Mouse (Mus musculus) midbrain, embryonic 13.5 days (tissue): ENCODE data around the gene H2al1m. TPM values are rescaled to one million over a fixed set of nuclear protein-coding genes. Genes with fewer than 3 reads are reported as not detected.
"Not testable (repeated sequence)": the region's sequence is repeated elsewhere in the genome, so short reads cannot be mapped to it uniquely, and the experiment has no call there.

Source experiments
- ATAC-seq: fragments of 200-750 bp; cut with Nextera tagmentation; 2 replicates; pipeline ENCODE4 v1.8.0; 2017; ENCODE audit warnings: mild to moderate bottlenecking, moderate TSS enrichment, moderate library complexity
- H3K27ac ChIP-seq: fragments of 300-500 bp; sonication (generic); 2 replicates; pipeline ENCODE4 v1.5.1; 2015; ENCODE audit warnings: inconsistent platforms, mild to moderate bottlenecking, moderate library complexity
- H3K27me3 ChIP-seq: fragments of 300-500 bp; sonication (generic); 2 replicates; pipeline ENCODE4 v1.6.1; 2015; ENCODE audit warnings: mild to moderate bottlenecking, inconsistent platforms
- H3K36me3 ChIP-seq: fragments of 300-500 bp; sonication (generic); 2 replicates; pipeline ENCODE4 v1.6.1; 2015; ENCODE audit warnings: mild to moderate bottlenecking, inconsistent platforms
- H3K4me1 ChIP-seq: fragments of 300-500 bp; sonication (generic); replicated peaks from 2 replicates; pipeline ENCODE4 v1.6.1; 2015; ENCODE audit warnings: inconsistent platforms
- H3K4me2 ChIP-seq: fragments of 300-500 bp; sonication (generic); replicated peaks from 2 replicates; pipeline ENCODE4 v1.6.1; 2015; ENCODE audit warnings: moderate library complexity, mild to moderate bottlenecking, inconsistent platforms
- H3K4me3 ChIP-seq: fragments of 300-500 bp; sonication (generic); replicated peaks from 2 replicates; pipeline ENCODE4 v1.5.1; 2015; ENCODE audit warnings: mild to moderate bottlenecking, inconsistent platforms
- H3K9ac ChIP-seq: fragments of 300-500 bp; sonication (generic); replicated peaks from 2 replicates; pipeline ENCODE4 v1.6.1; 2015; ENCODE audit warnings: mild to moderate bottlenecking, inconsistent platforms
- H3K9me3 ChIP-seq: fragments of 300-500 bp; sonication (generic); 2 replicates; pipeline ENCODE4 v1.6.1; 2016; ENCODE audit warnings: mild to moderate bottlenecking, inconsistent platforms
- WGBS: fragments of 180-500 bp; shearing (Covaris S2); methylation state at CpG from one replicate; pipeline ENCODE4 v1.1.7; 2015; 5-methylcytosine and 5-hydroxymethylcytosine counted together
- polyA plus RNA-seq: library from polyadenylated mRNA; unstranded; fragments of >200 nt; fragmentation: Nextera tagmentation; extraction: Ambion mirVana; gene quantifications from 2 replicates; pipeline ENCODE4 v1.2.1, GENCODE M21; 2015

The H2al1m gene
- polyA plus RNA-seq, 1 experiment from 2014 or later = not detected

- Histone ChIP-seq H3K9ac (peak within 1 kb of the TSS; percentile 68), H3K36me3 (no peaks in the 10 kb centered on the region), H3K27ac (peak within 1 kb of the TSS; percentile 47; the same call in 1 of the 2 replicates), H3K4me2 (peak within 1 kb of the TSS; percentile 54), H3K4me3 (peak within 1 kb of the TSS; percentile 56), H3K4me1 (no peaks in the 10 kb centered on the region), H3K9me3 (no peaks in the 10 kb centered on the region), H3K27me3 (no peaks in the 10 kb centered on the region)
- ATAC-seq = peak; percentile 91
- 15% methylated on average over 80 of the region's 94 CpGs for WGBS
Observed at GRCm38 (mm10) chrX:9272460-9273361, 10.9 kb upstream of the H2al1m start, which contains the start of gene Xk. Gene Xk, plus strand, starts transcription at chrX:9272756.

GRCm38 (mm10) chrX:9273377-9274002 lies 10.1 kb upstream of the H2al1m start:
- Histone ChIP-seq H3K27ac (no peak overlapping the region), H3K9me3 (no peaks in the 10 kb centered on the region), H3K36me3 (no peaks in the 10 kb centered on the region), H3K4me1 (no peaks in the 10 kb centered on the region), H3K4me3 (peak overlapping the region; percentile 56), H3K4me2 (peak overlapping the region; percentile 54), H3K27me3 (no peaks in the 10 kb centered on the region), H3K9ac (no peak overlapping the region)
- 56% methylated on average over 12 of the region's 12 CpGs for WGBS
- no peak for ATAC-seq

- no peak overlapping the region for H3K4me3 ChIP-seq
- H3K27me3 ChIP-seq = no peaks in the 10 kb centered on the region
- no peak for ATAC-seq
- no peak overlapping the region for H3K4me2 ChIP-seq
- H3K9me3 ChIP-seq = no peaks in the 10 kb centered on the region
- no peak overlapping the region for H3K27ac ChIP-seq
- no peak overlapping the region for H3K9ac ChIP-seq
- H3K36me3 ChIP-seq = no peaks in the 10 kb centered on the region
- 82% methylated on average over 8 of the region's 8 CpGs for WGBS
- no peaks in the 10 kb centered on the region for H3K4me1 ChIP-seq
Observed at GRCm38 (mm10) chrX:9274321-9274720, 9.2 kb upstream of the H2al1m start.

- 94% methylated on average over 4 of the region's 4 CpGs for WGBS
- not testable (repeated sequence) for H3K27ac ChIP-seq, H3K4me1 ChIP-seq, H3K4me2 ChIP-seq, H3K9ac ChIP-seq, H3K4me3 ChIP-seq, H3K36me3 ChIP-seq, ATAC-seq, H3K9me3 ChIP-seq, H3K27me3 ChIP-seq
Observed at GRCm38 (mm10) chrX:9293140-9293829, 9.7 kb downstream of the H2al1m start.

GRCm38 (mm10) chrX:9298413-9298864 lies 14.9 kb downstream of the H2al1m start:
- Histone ChIP-seq H3K36me3 (no peaks in the 10 kb centered on the region), H3K9ac (no peak overlapping the region), H3K27me3 (no peaks in the 10 kb centered on the region), H3K27ac (no peak overlapping the region), H3K9me3 (no peaks in the 10 kb centered on the region), H3K4me3 (no peak overlapping the region), H3K4me2 (no peak overlapping the region), H3K4me1 (no peaks in the 10 kb centered on the region)
- no peak for ATAC-seq
- 87% methylated on average over 5 of the region's 5 CpGs for WGBS

- no peak for ATAC-seq
- H3K4me1 ChIP-seq = no peaks in the 10 kb centered on the region
- H3K4me2 ChIP-seq = no peak overlapping the region
- H3K36me3 ChIP-seq = no peaks in the 10 kb centered on the region
- no peak overlapping the region for H3K9ac ChIP-seq
- H3K9me3 ChIP-seq = no peaks in the 10 kb centered on the region
- H3K4me3 ChIP-seq = no peak overlapping the region
- H3K27me3 ChIP-seq = no peaks in the 10 kb centered on the region
- WGBS = 89% methylated on average over 5 of the region's 5 CpGs
- no peak overlapping the region for H3K27ac ChIP-seq
Observed at GRCm38 (mm10) chrX:9302791-9303190, 19.2 kb downstream of the H2al1m start.

GRCm38 (mm10) chrX:9303455-9303854 lies 19.9 kb downstream of the H2al1m start:
- no peak for ATAC-seq
- Histone ChIP-seq H3K9me3 (no peaks in the 10 kb centered on the region), H3K4me2 (no peak overlapping the region), H3K4me1 (no peaks in the 10 kb centered on the region), H3K9ac (no peak overlapping the region), H3K36me3 (no peaks in the 10 kb centered on the region), H3K4me3 (no peak overlapping the region), H3K27me3 (no peaks in the 10 kb centered on the region), H3K27ac (no peak overlapping the region)
- WGBS = 77% methylated on average over 1 of the region's 1 CpGs

GRCm38 (mm10) chrX:9316457-9316856 lies 32.9 kb downstream of the H2al1m start:
- not testable (repeated sequence) for H3K4me1 ChIP-seq, H3K27me3 ChIP-seq, H3K9ac ChIP-seq, H3K27ac ChIP-seq, H3K4me2 ChIP-seq, H3K9me3 ChIP-seq, ATAC-seq, H3K36me3 ChIP-seq, H3K4me3 ChIP-seq

- not testable (repeated sequence) for H3K4me3 ChIP-seq, H3K4me2 ChIP-seq, H3K4me1 ChIP-seq, H3K36me3 ChIP-seq, H3K27ac ChIP-seq, H3K27me3 ChIP-seq, H3K9me3 ChIP-seq, ATAC-seq, H3K9ac ChIP-seq
- WGBS = 89% methylated on average over 26 of the region's 26 CpGs
Observed at GRCm38 (mm10) chrX:9327954-9328353, 44.4 kb downstream of the H2al1m start.

- not testable (repeated sequence) for H3K9me3 ChIP-seq, H3K4me1 ChIP-seq, H3K27me3 ChIP-seq, ATAC-seq, H3K9ac ChIP-seq, H3K4me2 ChIP-seq, H3K36me3 ChIP-seq, H3K4me3 ChIP-seq, H3K27ac ChIP-seq
- WGBS = 89% methylated on average over 12 of the region's 12 CpGs
Observed at GRCm38 (mm10) chrX:9332366-9332962, 48.9 kb downstream of the H2al1m start.

- not testable (repeated sequence) for ATAC-seq
Observed at GRCm38 (mm10) chrX:9333035-9333434, 49.5 kb downstream of the H2al1m start.

More at GRCm38 (mm10) chrX:9333035-9333434, 49.5 kb downstream of the H2al1m start:
- not testable (repeated sequence) for H3K4me2 ChIP-seq, H3K36me3 ChIP-seq, H3K4me1 ChIP-seq, H3K27ac ChIP-seq, H3K4me3 ChIP-seq, H3K9me3 ChIP-seq, H3K27me3 ChIP-seq, H3K9ac ChIP-seq
- WGBS = 61% methylated on average over 2 of the region's 2 CpGs
